Mouse (Mus musculus): ENCODE measurements around the gene Cacnb3. TPM values are rescaled to one million over a fixed set of nuclear protein-coding genes. Genes with fewer than 3 reads are reported as not detected.

Cacnb3 gene
- polyA plus RNA-seq, 1 experiment from 2014 or later, result 41.3 TPM

DNA sequence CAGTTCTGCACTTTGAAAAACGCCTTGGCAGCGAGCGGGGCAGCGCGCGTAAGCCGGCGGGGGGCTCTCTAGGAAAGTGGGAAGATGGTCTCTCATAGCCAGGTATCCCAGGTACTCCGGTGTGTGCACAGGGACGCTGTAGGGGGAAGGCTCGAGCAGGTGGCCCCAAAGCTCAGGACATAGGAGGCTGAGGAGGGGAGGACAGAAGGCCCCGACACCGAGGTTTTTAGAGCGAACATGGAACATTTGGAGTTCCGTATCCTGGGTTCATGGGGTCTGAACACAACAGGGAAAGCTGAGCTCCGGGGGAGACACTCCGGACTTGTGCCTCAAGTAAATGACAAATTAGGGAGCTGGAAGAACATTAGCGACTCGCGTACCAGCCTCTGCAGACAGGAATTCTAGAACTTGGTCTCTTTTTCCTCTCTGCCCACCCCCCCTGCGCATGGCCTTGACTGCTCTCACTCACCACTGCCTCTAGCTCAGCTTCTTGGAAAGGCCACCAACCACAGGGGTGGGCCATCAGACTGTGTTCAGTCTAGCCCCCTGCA is 4.7 kb downstream of the Cacnb3 start:
- peak; percentile 53 for DNase-seq (ENCODE audit: low spot score)
- Histone ChIP-seq H3K4me2 (replicated peaks; ENCODE audit: low read depth, low read length) (peak overlapping the region; percentile 81), H3K4me1 (replicated peaks; ENCODE audit: control insufficient read depth, insufficient read depth, low read length) (peaks cover 23% of the 10 kb centered on the region), H3K4me3 (ENCODE audit: low read depth, low read length) (peak overlapping the region; percentile 76), H3K36me3 (ENCODE audit: control insufficient read depth, insufficient read depth, low read length) (peaks cover 3% of the 10 kb centered on the region; the same call in 1 of the 2 replicates), H3K27ac (ENCODE audit: low read depth, low read length) (peak overlapping the region; percentile 95), H3K9me3 (ENCODE audit: control insufficient read depth, low read length) (no peaks in the 10 kb centered on the region), H3K27me3 (ENCODE audit: control insufficient read depth, insufficient read depth, low read length) (peaks cover 20% of the 10 kb centered on the region), H3K9ac (ENCODE audit: low read depth, low read length) (peak overlapping the region; percentile 89)
- under 1% methylated on average over 21 of the region's 21 CpGs for WGBS
- ATAC-seq (ENCODE audit: low FRiP score), result peak; percentile 0; the same call in 1 of the 2 replicates

DNA sequence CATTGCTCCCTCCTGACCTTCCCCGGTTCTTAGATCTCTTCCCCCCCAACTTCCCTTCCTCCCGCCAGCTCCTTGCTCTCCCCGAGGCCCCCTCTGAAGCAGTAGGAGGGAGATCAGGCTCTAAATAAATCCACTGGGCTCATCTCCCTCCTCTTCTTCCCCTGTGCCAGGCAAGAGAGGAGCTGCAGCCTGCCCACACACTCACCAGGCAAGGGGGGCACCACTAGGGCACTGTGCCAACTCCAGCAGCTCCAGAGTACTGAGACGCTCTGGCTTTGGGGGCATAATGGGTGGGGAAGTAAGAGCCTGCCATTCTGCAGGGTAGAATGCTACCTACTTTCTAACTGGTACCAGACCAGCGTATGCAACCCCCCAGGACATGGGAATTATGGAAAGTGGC is 5.9 kb downstream of the Cacnb3 start:
- Histone ChIP-seq H3K27me3 (ENCODE audit: control insufficient read depth, insufficient read depth, low read length) (peaks cover 10% of the 10 kb centered on the region), H3K4me3 (ENCODE audit: low read depth, low read length) (peak overlapping the region; percentile 76), H3K9me3 (ENCODE audit: control insufficient read depth, low read length) (no peaks in the 10 kb centered on the region), H3K4me2 (replicated peaks; ENCODE audit: low read depth, low read length) (peak overlapping the region; percentile 81), H3K27ac (ENCODE audit: low read depth, low read length) (no peak overlapping the region), H3K4me1 (replicated peaks; ENCODE audit: control insufficient read depth, insufficient read depth, low read length) (peaks cover 19% of the 10 kb centered on the region), H3K9ac (ENCODE audit: low read depth, low read length) (peak overlapping the region; percentile 4; the same call in 1 of the 2 replicates), H3K36me3 (ENCODE audit: control insufficient read depth, insufficient read depth, low read length) (peaks cover 3% of the 10 kb centered on the region; the same call in 1 of the 2 replicates)
- no peak for ATAC-seq (ENCODE audit: low FRiP score)
- whole genome bisulfite sequencing, result 48% methylated on average over 5 of the region's 5 CpGs
- DNase-seq (ENCODE audit: low spot score), result no peak

DNA sequence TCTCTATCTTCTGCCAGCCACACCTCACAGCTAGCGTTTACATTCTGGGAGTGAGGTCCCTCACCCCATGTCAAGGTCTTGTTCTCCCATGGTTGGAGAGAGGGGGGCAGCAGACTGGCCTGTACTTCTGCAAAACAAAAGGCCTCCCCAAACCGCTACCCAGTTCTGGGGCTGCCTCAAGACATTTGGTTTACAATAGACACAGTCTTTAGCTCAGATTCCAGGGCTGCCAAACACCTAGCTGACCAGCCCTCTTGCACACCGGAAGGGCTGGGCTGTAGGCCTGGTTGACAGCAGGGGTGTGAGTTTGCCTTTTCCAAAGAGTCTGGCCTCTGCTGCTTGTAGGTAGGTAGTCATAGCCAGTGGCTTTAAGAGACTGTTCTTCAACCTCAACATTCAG is 6.5 kb downstream of the Cacnb3 start:
- Histone ChIP-seq H3K4me2 (replicated peaks; ENCODE audit: low read depth, low read length) (no peak overlapping the region), H3K36me3 (ENCODE audit: control insufficient read depth, insufficient read depth, low read length) (peaks cover 5% of the 10 kb centered on the region; the same call in 1 of the 2 replicates), H3K4me3 (ENCODE audit: low read depth, low read length) (no peak overlapping the region), H3K9ac (ENCODE audit: low read depth, low read length) (no peak overlapping the region), H3K4me1 (replicated peaks; ENCODE audit: control insufficient read depth, insufficient read depth, low read length) (peaks cover 19% of the 10 kb centered on the region), H3K9me3 (ENCODE audit: control insufficient read depth, low read length) (no peaks in the 10 kb centered on the region), H3K27me3 (ENCODE audit: control insufficient read depth, insufficient read depth, low read length) (peaks cover 8% of the 10 kb centered on the region), H3K27ac (ENCODE audit: low read depth, low read length) (no peak overlapping the region)
- ATAC-seq (ENCODE audit: low FRiP score) (no peak), DNase-seq (ENCODE audit: low spot score) (no peak)
- 24% methylated on average over 3 of the region's 3 CpGs for WGBS

DNA sequence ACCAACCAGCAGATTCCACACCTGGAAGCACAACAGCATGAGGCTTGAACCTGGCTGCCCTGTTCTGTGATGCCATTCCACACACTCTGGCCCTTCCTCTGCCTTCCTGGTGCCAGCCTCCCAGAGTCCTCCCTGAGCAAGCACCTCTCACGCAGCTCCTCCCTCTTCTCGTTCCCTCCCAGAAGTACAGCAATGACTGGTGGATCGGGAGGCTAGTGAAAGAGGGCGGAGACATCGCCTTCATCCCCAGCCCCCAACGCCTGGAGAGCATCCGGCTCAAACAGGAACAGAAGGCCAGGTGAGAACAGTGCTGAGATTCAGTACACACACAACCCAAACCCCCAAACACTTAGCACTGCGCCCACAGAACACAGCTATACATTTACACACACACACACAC is 9.5 kb downstream of the Cacnb3 start:
- no peak for DNase-seq (ENCODE audit: low spot score)
- ATAC-seq (ENCODE audit: low FRiP score), result no peak
- H3K36me3 ChIP-seq (ENCODE audit: control insufficient read depth, insufficient read depth, low read length), result peaks cover 16% of the 10 kb centered on the region
- H3K9me3 ChIP-seq (ENCODE audit: control insufficient read depth, low read length), result no peaks in the 10 kb centered on the region
- WGBS, result 47% methylated on average over 8 of the region's 8 CpGs
- no peak overlapping the region for H3K27ac ChIP-seq (ENCODE audit: low read depth, low read length)
- H3K9ac ChIP-seq (ENCODE audit: low read depth, low read length), result no peak overlapping the region
- H3K4me3 ChIP-seq (ENCODE audit: low read depth, low read length), result no peak overlapping the region
- no peak overlapping the region for H3K4me2 ChIP-seq (replicated peaks; ENCODE audit: low read depth, low read length)
- H3K27me3 ChIP-seq (ENCODE audit: control insufficient read depth, insufficient read depth, low read length), result no peaks in the 10 kb centered on the region
- H3K4me1 ChIP-seq (replicated peaks; ENCODE audit: control insufficient read depth, insufficient read depth, low read length), result peaks cover 9% of the 10 kb centered on the region

DNA sequence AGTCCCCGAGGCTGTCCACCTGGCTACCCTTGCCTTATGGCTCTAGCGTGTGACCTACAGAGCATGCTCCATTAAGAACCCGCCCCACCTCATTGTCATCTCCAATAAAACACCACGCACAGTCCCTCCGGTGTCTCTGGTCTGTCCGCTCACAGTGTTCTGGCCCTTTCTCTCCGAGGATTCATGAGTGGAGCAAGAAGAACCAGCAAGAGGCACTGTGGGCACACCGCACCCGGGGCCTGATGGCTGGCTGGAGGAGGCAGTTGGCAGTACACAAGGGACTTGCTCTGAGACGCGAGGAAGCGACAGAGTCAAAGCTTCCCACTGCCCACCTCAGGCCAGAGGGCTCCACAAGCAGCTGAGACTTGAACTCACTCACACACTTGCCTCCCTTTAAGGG is 13.8 kb downstream of the Cacnb3 start:
- ATAC-seq (ENCODE audit: low FRiP score) (no peak), DNase-seq (ENCODE audit: low spot score) (no peak)
- 91% methylated on average over 12 of the region's 12 CpGs for WGBS
- Histone ChIP-seq H3K27ac (ENCODE audit: low read depth, low read length) (no peak overlapping the region), H3K9me3 (ENCODE audit: control insufficient read depth, low read length) (no peaks in the 10 kb centered on the region), H3K4me2 (replicated peaks; ENCODE audit: low read depth, low read length) (no peak overlapping the region), H3K4me1 (replicated peaks; ENCODE audit: control insufficient read depth, insufficient read depth, low read length) (no peaks in the 10 kb centered on the region), H3K36me3 (ENCODE audit: control insufficient read depth, insufficient read depth, low read length) (peaks cover 28% of the 10 kb centered on the region), H3K27me3 (ENCODE audit: control insufficient read depth, insufficient read depth, low read length) (no peaks in the 10 kb centered on the region), H3K4me3 (ENCODE audit: low read depth, low read length) (no peak overlapping the region), H3K9ac (ENCODE audit: low read depth, low read length) (no peak overlapping the region)

DNA sequence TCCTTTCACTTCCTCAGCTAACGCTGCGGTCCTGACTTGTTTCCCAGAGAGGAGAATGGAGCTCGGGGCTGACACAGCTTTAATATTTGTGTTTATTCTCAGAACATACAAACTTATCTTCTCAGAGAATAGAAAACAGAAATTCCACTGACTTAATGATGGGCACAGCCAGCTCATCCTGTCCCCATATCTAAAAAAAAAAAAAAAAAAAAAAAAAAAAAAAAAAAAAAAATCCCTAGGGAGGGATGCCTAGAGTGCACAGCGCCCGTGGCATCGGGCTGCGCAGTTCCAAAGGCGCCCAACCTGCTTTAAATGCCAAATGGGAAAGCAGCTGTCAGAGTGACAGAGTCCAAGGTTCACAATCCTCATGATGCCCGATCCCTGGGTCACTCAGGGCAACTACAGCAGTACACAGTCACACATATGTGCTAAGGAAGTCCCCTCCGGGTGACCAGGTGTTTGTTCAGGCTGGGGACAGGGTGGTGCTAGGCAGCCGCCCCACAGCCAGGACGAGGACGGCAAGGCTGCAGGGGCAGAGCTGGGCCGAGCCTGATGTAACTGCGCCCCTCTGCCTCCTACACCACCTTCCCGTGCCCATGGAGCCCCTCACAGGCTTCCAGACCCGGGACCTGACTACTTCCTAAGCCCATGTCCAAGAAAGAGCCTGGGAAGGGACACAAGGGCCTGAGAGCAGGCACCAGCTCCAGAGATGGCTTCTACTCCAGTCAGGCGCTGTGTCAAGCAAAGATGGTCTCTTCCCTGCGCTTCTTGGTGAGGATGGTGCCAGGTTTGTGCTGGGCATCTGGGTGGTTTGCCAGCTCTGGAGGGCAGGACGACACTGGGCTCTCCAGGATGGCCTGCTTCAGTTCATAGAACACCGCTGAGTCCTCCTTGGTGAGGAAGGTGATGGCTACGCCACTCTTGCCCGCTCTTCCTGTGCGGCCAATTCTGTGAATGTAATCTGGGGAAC is 14.7 kb downstream of the Cacnb3 start:
- H3K4me3 ChIP-seq (ENCODE audit: low read depth, low read length), result no peak overlapping the region
- peaks cover 34% of the 10 kb centered on the region for H3K36me3 ChIP-seq (ENCODE audit: control insufficient read depth, insufficient read depth, low read length)
- no peaks in the 10 kb centered on the region for H3K4me1 ChIP-seq (replicated peaks; ENCODE audit: control insufficient read depth, insufficient read depth, low read length)
- no peaks in the 10 kb centered on the region for H3K9me3 ChIP-seq (ENCODE audit: control insufficient read depth, low read length)
- DNase-seq (ENCODE audit: low spot score) (no peak), ATAC-seq (ENCODE audit: low FRiP score) (no peak)
- WGBS, result 93% methylated on average over 24 of the region's 24 CpGs
- H3K9ac ChIP-seq (ENCODE audit: low read depth, low read length), result no peak overlapping the region
- no peaks in the 10 kb centered on the region for H3K27me3 ChIP-seq (ENCODE audit: control insufficient read depth, insufficient read depth, low read length)
- no peak overlapping the region for H3K27ac ChIP-seq (ENCODE audit: low read depth, low read length)
- no peak overlapping the region for H3K4me2 ChIP-seq (replicated peaks; ENCODE audit: low read depth, low read length)

DNA sequence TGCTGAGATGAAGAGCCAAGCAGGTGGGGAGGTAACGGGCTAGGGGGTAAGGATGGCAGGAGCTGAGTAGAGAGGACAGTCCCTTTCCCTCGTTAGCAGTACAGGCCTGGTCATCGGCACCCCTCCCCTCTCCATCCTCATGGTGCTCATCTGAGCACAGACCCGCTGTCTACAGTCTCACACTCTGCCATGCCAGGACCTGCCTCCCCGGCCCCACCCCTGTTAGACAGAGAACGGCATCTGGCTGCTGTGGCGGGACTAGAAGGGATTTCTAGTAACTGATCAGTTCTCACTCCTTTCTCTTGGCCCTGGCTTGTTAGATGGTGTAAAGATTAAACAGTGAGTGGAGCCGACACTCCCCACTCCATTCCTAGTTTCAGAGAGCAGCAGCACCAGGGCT is 16.1 kb downstream of the Cacnb3 start:
- Histone ChIP-seq H3K27me3 (ENCODE audit: control insufficient read depth, insufficient read depth, low read length) (no peaks in the 10 kb centered on the region), H3K36me3 (ENCODE audit: control insufficient read depth, insufficient read depth, low read length) (peaks cover 34% of the 10 kb centered on the region), H3K27ac (ENCODE audit: low read depth, low read length) (no peak overlapping the region), H3K9ac (ENCODE audit: low read depth, low read length) (no peak overlapping the region), H3K9me3 (ENCODE audit: control insufficient read depth, low read length) (no peaks in the 10 kb centered on the region), H3K4me3 (ENCODE audit: low read depth, low read length) (no peak overlapping the region), H3K4me1 (replicated peaks; ENCODE audit: control insufficient read depth, insufficient read depth, low read length) (no peaks in the 10 kb centered on the region), H3K4me2 (replicated peaks; ENCODE audit: low read depth, low read length) (no peak overlapping the region)
- WGBS, result 90% methylated on average over 8 of the region's 8 CpGs
- DNase-seq (ENCODE audit: low spot score) (no peak), ATAC-seq (ENCODE audit: low FRiP score) (no peak)

DNA sequence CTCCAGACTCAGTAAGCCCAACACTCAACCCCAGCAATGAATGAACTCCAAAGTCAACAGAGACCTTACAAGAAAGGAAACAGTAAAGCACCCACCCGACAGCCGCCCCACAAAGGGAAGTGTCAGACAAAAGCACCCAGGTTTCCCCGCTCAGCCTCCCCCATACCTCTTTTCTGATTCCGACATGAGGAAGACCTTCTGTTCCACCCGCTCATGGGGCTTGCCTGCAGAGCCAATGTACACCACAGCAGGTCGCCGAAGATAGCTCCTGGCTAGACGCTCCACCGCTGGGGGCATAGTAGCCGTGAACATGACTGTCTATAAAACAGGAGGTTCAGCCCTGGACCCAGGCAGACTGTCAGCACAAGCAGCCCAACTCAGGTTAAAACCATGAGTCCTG is 16.7 kb downstream of the Cacnb3 start:
- Histone ChIP-seq H3K27me3 (ENCODE audit: control insufficient read depth, insufficient read depth, low read length) (no peaks in the 10 kb centered on the region), H3K36me3 (ENCODE audit: control insufficient read depth, insufficient read depth, low read length) (peaks cover 36% of the 10 kb centered on the region), H3K4me2 (replicated peaks; ENCODE audit: low read depth, low read length) (no peak overlapping the region), H3K9me3 (ENCODE audit: control insufficient read depth, low read length) (no peaks in the 10 kb centered on the region), H3K4me1 (replicated peaks; ENCODE audit: control insufficient read depth, insufficient read depth, low read length) (no peaks in the 10 kb centered on the region), H3K27ac (ENCODE audit: low read depth, low read length) (no peak overlapping the region), H3K4me3 (ENCODE audit: low read depth, low read length) (no peak overlapping the region), H3K9ac (ENCODE audit: low read depth, low read length) (no peak overlapping the region)
- ATAC-seq (ENCODE audit: low FRiP score) (no peak), DNase-seq (ENCODE audit: low spot score) (no peak)
- WGBS, result 95% methylated on average over 10 of the region's 10 CpGs
